Mouse (Mus musculus) spleen, adult 2 months (tissue): ENCODE measurements around the gene 1700012B09Rik.

ENCODE experiments used
- CTCF ChIP-seq: fragments of 200-500 bp; IDR thresholded peaks from 2 replicates; pipeline ENCODE4 v1.5.1; 2011; ENCODE audit warnings: mild to moderate bottlenecking, inconsistent platforms; ENCODE audit not compliant: insufficient read depth, insufficient read length, insufficient replicate concordance; ENCODE audit errors: extremely low read depth
- POLR2A ChIP-seq: fragments of 200-500 bp; IDR thresholded peaks from 2 replicates; pipeline ENCODE4 v1.6.1; 2011; ENCODE audit warnings: low read depth, low read length, inconsistent platforms

DNA sequence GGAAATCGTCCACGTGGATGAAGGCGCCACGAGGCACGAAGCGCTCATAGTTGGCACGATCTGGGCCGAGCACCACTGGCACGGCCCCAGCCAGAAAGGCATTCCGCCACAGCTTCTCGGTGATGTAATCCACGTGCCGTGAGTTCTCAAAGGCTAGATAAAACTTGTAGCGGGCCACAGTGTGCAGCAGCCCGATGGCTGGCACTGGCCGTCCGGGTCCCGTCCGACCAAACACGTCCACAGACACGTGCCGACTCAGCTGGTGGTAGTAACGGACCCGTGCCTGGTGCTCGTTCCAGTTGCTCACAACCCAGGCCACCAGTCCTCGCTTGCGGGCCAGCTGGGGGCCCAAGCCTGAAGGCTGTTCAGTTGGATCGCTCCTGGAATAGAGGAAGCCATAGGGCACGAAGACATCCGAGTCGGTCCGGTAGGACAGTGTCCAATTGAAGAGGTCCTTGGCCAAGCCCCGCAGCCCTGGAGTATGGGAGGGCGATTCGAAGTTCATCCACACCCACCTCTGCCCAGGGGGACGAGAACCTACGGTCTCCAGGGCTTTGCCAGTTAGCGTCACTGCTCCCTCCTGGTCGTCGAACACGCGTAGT, 19.8 kb downstream of the 1700012B09Rik start:
- TF ChIP-seq CTCF (no peak), POLR2A (no peak)
